Mouse (Mus musculus): Measurements from ENCODE around the gene Cfap300.

Gene Cfap300

DNA sequence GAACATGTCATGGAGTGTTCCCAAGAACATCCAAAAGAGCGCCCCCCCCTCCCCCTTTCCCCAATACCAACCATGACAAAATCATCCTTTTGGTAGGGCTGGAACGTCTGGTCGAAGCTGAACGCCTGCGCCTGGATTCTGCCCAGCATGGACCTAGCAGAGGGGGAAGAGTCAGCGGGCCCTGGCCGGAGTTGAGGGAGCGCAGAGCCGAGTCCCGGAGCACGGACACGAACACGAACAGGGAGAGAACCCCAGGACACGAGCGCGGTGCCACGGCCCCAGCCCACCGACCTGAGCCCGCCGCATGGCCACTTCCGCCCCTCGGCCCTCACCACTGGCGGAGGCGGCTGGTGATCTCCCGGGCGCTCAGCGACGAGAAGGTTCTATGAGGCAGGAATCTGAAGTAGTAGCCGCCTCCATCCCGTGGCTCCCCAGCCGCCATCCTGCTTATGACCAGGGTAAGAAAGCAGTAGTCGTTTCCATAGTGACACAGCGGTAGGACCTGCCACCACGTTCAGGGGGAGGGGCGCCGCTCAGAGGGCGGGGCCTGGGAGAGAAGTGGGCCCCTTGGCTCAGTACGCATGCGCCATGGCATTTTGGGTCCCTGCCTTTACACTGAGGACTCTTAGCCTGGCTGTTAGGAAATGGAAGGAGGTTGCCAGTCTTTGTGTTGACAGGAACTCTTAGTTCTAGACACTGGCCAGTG, at the start of gene Cfap300:
Gene Cfap300 (minus strand): TSS at position 486 of the 706 bp plus-strand sequence.
- peak; percentile 58 to 85 for DNase-seq (ENCODE audit: low spot score in 2 of 2)

DNA sequence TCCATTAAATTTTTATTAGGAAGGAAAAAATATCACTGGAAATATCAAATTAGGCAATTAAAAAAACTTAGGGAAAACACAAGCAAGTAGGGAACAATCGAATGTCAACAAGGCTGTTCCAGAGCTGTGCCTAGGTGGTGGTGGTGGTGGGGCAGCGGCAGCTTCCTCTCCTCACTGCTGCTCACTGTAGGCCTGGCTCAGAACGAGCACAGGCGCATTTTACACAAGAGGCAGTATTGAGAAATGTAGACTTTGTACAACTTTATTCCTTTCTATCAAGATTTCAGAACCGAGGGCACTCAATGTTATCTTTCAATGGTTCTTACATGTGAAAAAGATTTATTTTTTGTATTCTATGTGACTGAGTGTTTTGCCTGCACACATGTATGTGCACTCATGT, 36.3 kb upstream of the Cfap300 start:
- no peak for DNase-seq (ENCODE audit: low spot score in 2 of 2)

DNA sequence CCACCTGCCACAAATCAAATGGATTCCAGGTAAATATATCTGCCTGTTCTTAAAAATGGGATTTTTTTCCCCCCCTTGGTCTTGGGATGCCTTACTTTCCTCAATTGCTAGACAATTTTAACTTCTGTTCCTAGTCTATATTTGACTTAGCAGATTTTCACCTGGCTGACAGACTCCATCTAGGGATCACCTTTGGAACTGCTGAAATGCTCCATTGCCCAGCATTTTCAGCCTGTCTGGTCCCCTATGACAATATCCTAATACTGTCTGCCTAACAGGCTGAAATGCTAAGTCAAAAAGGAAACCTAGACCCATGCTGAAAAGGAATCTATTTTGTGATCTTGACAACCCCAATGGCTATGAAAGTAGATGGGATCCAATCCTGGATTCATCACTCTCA, 31.7 kb upstream of the Cfap300 start:
- DNase-seq (ENCODE audit: low spot score in 2 of 2), result no peak

DNA sequence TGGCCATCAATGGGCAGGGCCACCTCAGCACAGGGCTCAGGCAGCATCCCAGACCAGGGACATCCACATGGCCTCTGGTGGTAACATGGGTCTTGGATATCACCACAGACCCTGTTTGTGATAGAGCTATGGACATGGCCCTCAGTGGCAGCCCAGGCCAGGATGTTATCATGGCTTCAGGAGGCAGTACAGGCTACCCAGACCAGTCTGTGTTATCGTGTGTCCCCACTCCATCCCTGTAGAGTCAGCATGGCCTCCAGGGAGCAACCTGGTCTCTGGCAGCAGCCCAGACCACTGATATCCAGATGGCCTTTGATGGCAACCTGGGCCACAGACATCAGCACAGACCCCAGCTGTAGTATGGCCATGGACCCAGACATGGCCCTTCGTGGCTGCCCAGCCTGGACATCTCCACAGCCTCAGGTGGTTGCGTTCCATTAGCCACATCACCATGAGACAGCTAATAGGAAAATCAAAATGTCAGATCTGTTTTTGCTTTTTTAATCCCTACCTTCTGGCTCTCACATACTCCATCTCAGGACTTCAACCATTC, 30.7 kb upstream of the Cfap300 start:
- no peak for DNase-seq (ENCODE audit: low spot score in 2 of 2)

DNA sequence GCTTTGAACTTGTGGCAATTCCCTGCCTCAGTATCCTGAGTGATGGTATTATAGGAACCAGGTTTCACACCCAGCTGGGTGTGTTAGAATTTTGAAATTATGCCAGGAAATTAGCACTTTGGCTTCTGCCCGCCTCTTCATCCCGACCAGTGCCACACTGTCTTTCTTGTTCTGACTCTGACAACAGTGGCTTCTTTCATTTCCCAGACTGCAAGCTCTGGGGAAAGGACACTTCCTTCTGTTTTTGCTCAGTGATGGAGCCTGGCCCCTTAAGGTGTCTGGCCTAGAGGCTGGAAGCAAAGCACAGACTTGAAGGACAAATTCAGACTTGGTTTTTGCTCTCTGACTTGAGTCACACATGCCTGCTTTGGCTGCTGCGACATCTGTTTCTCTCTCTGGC, 17.0 kb upstream of the Cfap300 start:
- DNase-seq (ENCODE audit: low spot score in 2 of 2), result no peak

DNA sequence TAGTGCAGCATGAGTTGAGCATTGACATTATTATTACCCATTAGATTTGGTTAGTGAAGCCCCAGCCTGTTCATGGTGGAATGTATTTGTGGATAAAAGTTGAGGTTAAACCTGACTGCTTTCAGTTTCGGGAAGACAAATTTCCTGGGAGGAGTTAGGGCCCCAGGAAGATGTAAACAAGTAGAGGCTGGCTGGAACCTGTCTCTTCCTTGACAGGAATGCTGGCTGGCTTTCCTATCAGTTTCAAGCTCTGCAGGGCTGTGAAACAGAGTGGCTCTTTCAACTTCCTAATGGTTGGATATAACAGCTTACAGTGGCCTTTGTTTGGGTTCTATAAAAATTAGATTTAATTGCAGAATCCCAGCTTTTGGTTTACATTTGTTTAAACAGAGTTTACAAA, 12.2 kb upstream of the Cfap300 start:
- no peak for DNase-seq (ENCODE audit: low spot score in 2 of 2)

DNA sequence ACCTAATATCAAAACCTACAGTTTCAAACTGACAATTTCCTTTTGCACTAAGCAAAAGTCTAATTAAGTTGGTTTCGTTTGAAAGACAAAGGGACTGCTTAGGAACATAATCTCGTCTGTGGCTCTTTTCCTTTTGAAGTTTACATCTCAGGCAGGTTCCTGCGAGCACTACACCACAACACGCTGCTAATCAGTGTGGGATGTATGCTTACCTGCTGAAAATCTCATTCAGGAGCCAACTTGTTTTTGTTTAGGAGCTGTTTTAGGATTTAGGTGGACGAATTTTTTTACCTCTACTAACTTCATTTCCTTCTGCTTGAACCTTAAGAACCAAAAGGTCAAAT, 393 bp upstream of the Cfap300 start:
- DNase-seq (ENCODE audit: low spot score in 2 of 2), result no peak

DNA sequence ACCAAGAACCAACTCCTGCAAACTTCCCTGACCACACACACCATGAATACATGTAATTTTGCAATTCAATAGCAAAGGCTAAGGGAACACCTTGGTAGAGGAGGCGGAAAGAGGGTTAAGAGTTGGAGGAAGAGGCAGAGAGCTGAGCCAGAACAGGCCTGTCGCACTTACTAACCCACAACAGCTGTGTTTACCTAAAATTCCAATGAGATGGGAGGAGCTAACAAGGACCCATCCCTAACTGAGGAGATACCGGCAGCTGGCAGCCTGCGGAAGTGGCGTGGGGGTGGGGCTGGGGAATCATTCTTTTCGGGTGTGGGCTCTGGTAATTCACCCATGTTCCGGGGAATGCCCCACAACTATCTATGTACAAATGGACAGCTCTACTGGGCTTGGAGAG, 7.1 kb downstream of the Cfap300 start:
- no peak for DNase-seq (ENCODE audit: low spot score in 2 of 2)

DNA sequence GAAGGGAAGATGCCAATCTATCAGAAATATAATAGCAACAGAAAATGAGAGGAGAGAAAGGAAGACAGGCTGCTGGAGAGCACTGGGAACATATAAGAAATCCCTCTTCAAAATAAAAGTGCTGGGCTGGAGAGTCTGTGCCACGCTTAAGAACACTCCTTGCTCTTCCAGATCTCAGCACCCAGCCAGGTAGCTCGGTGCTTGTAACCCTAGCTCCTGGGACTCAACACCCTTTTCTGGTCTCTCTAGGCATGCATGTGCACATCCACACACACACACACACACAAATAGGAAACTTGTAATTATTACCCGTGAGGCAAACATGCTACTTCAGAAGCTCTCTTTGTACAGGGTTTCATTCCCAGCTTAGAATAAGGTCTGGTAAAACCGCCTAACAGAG, 7.5 kb downstream of the Cfap300 start:
- DNase-seq (ENCODE audit: low spot score in 2 of 2), result no peak

DNA sequence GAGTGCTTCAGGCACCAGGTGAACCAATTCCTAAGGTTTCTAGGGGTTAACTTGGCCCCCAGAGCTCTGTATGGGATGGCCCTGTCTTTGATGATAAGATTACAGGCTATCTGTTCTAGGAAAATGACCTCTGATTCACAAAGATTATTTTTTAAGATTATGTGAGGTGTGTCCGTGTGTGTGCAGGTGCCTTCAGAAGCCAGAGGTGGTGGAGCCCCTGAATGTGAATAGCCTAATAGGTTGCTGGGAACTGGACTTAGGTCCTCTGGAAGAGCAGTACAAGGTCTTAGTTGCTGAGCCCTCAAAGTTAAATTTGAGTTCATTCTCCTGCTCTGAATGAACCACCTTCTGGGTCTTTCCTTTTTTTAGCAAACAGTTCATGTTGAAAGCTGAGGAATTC, 8.5 kb downstream of the Cfap300 start:
- no peak for DNase-seq (ENCODE audit: low spot score in 2 of 2)

DNA sequence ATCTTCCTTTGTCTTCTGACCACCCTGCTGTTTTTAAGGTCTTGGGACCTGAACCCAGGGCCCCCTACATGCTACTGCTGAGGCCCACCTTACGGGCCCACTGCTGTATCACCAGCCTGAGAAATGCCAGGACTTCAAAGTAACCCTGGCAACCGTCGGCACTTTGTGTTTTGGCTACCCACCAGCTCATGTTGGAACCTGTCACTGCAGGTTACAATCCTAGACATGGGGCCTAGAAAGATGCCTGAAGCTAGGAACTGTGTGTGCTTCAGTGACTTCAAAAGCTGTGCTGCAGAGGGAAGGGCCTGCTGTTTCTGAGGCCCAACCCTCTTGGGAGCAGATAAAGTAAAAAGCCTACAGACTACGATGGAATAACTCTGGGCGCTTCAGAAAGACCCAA, 9.8 kb downstream of the Cfap300 start:
- DNase-seq (ENCODE audit: low spot score in 2 of 2), result no peak

DNA sequence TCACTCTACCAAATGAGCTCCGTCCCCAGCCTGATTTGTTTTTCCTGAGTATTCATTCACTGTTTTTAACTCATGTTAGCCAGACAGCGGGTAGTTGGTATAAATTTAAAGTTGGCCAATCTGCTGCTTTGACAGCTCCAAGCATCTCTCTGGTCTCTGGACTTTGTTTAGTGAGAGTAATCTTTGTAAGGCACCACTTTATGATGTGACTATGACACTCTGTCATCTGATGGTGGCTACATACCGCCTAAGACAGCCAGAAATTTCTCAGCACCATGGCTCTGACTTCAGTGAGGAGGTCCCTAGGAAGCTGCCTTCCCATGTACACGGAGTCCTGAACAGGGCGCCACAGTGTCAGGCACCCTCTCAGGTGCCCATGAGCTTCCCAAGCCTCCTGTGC, 24.0 kb downstream of the Cfap300 start:
- no peak for DNase-seq (ENCODE audit: low spot score in 2 of 2)

DNA sequence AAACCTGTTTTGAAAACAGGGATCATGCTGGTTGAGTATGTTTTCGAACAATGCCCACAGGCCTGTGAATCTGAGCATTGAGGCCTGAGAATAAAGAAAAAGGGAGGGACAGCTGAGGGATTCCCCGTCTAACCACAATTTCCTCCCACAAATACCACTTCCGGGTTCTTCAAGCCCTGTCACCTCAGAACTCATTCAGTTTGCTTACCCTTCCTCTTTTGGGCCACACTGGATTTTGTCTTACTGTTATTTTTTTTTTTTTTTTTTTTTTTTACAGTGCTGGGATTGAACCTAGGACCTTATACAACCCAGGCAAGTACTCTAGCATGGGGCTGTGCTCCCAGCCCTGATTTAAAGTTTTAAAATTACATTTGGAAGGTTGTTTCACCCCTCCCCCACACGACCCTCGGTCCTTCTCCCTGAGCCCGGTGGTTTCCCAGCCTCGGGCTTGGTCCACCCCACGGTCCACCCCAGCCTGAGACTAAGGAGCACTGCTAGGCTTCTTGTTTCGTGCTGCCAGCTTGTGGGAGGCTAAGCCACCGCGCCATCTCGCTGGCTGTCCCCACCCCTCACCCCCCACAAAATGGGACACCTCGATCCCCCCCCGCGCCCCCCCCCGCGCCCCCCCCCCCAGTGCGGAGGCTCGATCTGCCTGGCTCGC, 25.2 kb downstream of the Cfap300 start:
- DNase-seq (ENCODE audit: low spot score in 2 of 2), result peak; percentile 24 to 61

DNA sequence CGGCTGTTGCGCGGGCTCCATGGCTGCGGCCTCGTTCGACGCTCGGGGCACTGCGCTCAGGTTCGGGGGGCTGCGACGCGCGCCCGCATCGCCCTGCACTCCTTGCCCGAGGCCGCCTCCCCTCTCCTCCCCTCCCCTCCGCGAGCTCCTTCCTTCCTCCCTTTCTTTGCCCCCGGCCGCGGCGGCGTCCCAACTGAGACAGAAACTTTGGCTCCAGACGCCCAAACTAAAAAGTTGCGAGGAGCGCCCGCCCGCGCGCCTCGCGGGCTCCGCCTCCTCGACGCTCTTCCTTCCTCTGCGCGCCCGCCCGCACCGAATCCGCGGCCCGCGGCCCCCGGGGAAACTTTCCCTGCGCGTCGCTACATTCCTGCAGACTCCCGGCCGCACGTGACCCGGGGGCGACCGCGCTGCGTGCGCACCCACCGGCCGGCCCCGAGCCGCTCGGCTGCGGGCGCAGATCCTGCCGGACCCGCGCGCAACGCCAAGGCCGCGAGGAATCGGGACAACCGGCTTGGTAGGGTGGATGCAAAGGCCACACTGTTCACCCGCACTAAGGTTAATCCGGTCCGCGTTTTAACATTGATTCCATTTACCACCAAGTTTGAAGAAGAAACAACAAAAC, 38.1 kb downstream of the Cfap300 start, which contains the start of gene Yap1:
Gene Yap1 (minus strand): TSS at position 227 of the 622 bp plus-strand sequence.
- peak; percentile 10 to 57 for DNase-seq (ENCODE audit: low spot score in 2 of 2)

DNA sequence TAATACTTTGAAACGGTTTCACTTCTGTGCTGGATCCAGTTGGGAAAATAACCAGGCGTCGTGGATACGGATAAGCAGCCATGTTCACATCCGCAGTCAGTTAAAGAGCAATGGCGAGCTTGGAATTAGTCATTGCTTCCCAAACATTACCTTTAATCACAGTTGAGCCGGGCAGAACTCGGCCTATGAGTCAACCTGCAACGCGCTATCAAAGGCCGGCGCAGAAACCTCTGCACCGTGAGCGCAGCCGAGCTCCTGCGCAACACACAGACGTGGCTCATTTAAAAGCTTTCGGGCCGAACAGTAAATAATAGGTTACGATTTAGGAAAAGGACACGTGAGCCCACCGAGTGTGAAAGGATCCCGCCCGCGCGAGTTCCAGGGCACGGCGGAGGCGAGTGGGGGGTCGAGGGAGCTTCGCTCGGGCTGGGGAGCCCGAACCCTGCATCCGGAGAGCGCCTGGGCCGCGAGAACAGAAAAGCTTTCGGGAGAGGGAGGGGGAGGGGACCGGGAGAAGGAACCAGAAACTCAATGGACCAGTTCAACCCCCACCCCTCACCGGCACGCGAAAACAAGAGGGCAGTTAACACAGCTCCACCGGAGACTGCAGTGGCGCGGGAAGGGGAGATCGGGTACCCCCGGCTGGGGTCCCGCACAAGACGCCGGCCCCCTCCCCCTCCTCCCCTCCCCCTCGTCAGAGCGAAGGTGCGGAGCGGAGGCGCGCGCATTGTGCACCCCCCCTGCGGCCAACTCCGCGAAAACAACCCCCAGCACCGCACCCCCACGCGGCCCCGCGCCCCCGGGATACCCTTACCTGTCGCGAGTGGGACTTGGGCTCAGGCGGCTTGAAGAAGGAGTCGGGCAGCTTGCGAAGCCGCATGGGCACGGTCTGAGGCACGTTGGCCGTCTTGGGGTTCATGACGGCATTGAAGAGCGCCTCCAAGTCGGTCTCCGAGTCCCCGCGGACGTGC, 39.0 kb downstream of the Cfap300 start:
- DNase-seq (ENCODE audit: low spot score in 2 of 2), result peak; percentile 6 to 25

DNA sequence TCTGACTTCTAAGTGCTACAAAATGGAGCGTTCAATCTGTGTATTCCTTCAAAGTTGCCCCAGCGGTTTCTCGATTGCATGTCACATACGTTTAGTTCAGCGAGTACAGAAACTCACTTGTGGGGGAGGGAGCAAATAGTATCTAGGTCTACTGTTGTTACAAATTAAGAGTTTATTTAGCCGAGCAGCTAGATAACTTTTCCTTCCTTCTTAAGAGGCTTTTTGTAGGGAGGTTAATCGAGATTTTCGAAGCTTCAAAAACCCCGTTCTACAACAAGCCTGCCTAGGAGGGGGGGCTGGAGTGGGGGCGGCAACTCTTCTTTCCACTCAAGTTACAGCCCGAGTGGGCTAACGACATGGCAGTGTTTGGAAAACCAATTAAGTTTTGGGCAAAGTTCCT, 39.8 kb downstream of the Cfap300 start:
- DNase-seq (ENCODE audit: low spot score in 2 of 2), result no peak

DNA sequence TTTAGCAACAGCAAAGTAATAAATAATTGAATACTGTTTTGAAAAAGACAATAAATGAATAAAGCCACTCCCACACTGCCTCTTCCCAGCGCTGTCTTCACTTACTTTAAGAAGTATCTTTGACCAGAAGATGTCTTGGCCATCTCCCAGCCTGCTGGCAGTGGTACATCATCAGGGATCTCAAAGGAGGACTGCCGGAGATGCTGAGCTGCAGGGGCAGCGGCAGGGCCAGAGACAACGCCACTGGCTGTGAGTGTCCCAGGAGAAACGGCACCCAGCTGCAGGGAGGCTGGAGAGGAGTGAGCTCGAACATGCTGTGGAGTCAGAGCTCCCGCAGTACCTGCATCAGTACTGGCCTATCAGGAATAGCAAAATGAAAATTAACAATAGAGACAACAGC, 41.3 kb downstream of the Cfap300 start:
- no peak for DNase-seq (ENCODE audit: low spot score in 2 of 2)

DNA sequence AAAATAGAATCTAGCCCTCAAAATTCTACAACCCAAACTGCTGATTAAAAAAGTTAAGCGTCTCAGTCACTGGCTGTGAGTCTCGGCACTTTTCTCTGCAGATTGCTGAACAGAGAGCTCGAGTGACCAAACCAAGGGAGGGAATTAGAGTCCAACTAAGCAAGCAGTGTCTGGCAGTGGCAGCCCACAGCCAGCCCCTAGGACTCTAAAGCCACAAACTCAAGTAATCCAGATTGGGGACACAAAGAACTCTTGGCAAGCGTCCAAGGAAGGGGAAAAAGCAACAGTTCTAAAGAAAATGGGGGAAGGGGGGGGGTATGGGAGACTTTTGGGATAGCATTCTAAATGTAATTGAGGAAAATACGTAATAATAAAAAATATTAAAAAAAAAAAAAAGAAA, 48.3 kb downstream of the Cfap300 start:
- no peak for DNase-seq (ENCODE audit: low spot score in 2 of 2)

DNA sequence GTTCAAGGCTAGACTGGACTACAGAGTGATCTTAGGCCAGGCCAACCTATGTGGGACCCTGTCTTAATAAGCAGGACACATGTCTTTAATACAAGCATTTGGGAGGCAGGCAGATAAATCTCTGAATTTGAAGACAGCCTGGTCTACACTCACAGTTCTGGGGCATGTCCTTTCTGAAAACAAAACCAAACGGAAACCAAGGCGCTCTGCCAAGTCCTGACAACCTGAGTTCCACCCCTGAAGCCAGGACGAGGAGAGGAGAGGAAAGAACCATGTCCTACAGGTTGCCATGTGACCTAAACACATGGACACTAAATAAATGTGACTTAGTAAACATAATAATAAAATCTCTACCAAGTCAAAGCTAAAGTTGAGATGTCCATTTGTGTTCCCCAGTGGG, 50.0 kb downstream of the Cfap300 start:
- no peak for DNase-seq (ENCODE audit: low spot score in 2 of 2)

DNA sequence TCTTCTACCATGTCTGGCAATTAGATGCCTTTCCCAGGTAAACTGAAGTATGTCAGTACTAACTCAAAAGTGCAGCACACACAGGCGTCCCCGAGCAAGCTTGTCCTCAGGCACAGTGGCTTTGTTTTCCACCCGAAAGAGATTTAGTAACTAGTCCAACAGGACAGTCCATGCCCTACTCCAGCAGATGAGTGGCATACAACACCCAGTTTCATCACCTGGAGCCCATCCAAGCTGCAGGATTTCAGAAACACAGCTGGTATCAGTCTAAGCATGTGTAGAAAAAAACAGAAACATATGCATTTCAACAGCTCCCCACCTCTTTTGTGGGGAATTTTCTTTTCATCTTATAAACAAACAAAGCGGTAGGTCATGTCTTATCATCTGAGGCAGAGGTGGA, 51.7 kb downstream of the Cfap300 start:
- DNase-seq (ENCODE audit: low spot score in 2 of 2), result no peak

DNA sequence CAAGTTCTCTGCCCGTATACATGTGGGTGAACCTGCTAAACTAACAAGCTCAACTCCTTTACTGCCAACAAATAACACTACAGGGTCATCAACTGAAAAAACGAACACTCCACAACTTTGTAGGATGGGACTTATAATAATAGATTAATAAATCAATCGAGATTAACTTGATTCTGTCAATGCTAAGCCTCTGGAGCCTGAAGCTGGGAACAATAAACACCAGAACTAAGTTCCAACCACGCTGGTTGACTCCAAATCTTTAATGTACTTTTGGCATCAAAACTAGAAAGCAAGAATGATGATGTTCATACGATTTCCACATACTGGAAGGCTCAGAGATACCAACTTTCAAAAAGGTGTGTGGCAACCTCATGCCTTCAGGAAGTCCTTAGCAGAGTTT, 55.5 kb downstream of the Cfap300 start:
- DNase-seq (ENCODE audit: low spot score in 2 of 2), result no peak

DNA sequence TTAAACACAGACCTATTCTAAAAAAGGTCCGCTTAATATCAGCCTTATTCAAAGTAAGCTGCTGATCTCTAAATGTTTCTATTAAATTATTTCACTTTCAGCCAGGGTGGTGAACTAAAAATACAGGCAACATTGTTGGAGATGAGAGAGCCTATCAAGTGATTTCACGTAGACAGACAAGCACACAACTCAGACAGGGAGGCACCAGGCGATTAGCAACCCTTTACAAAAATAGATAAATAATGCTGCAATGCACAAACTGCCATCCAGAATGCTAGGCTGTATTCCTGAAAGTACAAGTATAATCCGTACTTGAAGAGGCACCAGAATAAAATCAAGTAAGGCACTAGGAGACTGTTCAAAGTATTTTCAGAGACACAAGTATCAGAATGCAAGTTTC, 58.3 kb downstream of the Cfap300 start:
- DNase-seq (ENCODE audit: low spot score in 2 of 2), result no peak

Measured in spleen, postnatal 10 days (tissue).